Mouse (Mus musculus) kidney, adult 2 months (tissue): ENCODE data around the gene C1qtnf5. TPM values are rescaled to one million over a fixed set of nuclear protein-coding genes. Genes with fewer than 3 reads are reported as not detected.
A peak's percentile ranks its signal among the peaks of the same experiment; 100 is the strongest.
"Not testable (repeated sequence)": the region's sequence is repeated elsewhere in the genome, so short reads cannot be mapped to it uniquely, and the experiment has no call there.

Source experiments
- DNase-seq: peaks from one replicate; pipeline ENCODE4 v3.0.0; 2021
- H3K27ac ChIP-seq: fragments of 200-500 bp; 2 replicates; pipeline ENCODE4 v1.5.1; 2012; ENCODE audit warnings: low read depth, low read length, control low read depth, inconsistent platforms; ENCODE audit not compliant: insufficient read depth
- H3K27me3 ChIP-seq: fragments of 200-500 bp; replicated peaks from 2 replicates; pipeline ENCODE4 v1.6.1; 2012; ENCODE audit warnings: mild to moderate bottlenecking, moderate library complexity, low read length, inconsistent platforms; ENCODE audit not compliant: control insufficient read depth, insufficient read depth
- H3K36me3 ChIP-seq: fragments of 200-500 bp; 2 replicates; pipeline ENCODE4 v1.6.1; 2012; ENCODE audit warnings: mild to moderate bottlenecking, moderate library complexity, low read length, inconsistent platforms; ENCODE audit not compliant: control insufficient read depth, insufficient read depth
- H3K4me1 ChIP-seq: fragments of 200-500 bp; 2 replicates; pipeline ENCODE4 v1.6.1; 2011; ENCODE audit warnings: low read length; ENCODE audit not compliant: control insufficient read depth, insufficient read depth
- H3K4me3 ChIP-seq: fragments of 200-500 bp; 2 replicates; pipeline ENCODE4 v1.5.1; 2011; ENCODE audit warnings: mild to moderate bottlenecking, low read depth, low read length, control low read depth; ENCODE audit not compliant: insufficient read depth
- CTCF ChIP-seq: fragments of 200-500 bp; conservative IDR thresholded peaks from 2 replicates; pipeline ENCODE4 v1.5.1; 2011; ENCODE audit warnings: low read depth, mild to moderate bottlenecking, control low read depth, low read length, moderate library complexity, mixed read lengths; ENCODE audit not compliant: insufficient read depth, insufficient read length
- POLR2A ChIP-seq: fragments of 200-500 bp; IDR thresholded peaks from one replicate; pipeline ENCODE4 v1.6.1; 2011; ENCODE audit warnings: low read depth, low read length, control low read depth
- WGBS: fragments of 180-500 bp; shearing (Covaris S2); methylation state at CpG from one replicate; pipeline ENCODE4 v1.1.7; 2018; 5-methylcytosine and 5-hydroxymethylcytosine counted together
- polyA plus RNA-seq: library from polyadenylated mRNA; depleted of rRNA; stranded (reverse); fragments of >200 nt; gene quantifications from 2 replicates; pipeline ENCODE4 v1.2.3, GENCODE M21; 2012

Gene C1qtnf5
- polyA plus RNA-seq, 1 experiment = 16.8 TPM

- no peak overlapping the region for H3K27ac ChIP-seq
- no peak overlapping the region for H3K4me3 ChIP-seq
- no peaks in the 10 kb centered on the region for H3K27me3 ChIP-seq
- no peak for DNase-seq
- peaks cover 4% of the 10 kb centered on the region; the same call in 1 of the 2 replicates for H3K4me1 ChIP-seq
- H3K36me3 ChIP-seq = no peaks in the 10 kb centered on the region
- TF ChIP-seq POLR2A (no peak), CTCF (no peak)
- 74% methylated on average over 4 of the region's 4 CpGs for WGBS
Measured at GRCm38 (mm10) chr9:44106596-44106995, 449 bp upstream of the C1qtnf5 start.

- H3K27ac ChIP-seq = peak overlapping the region; percentile 21; the same call in 1 of the 2 replicates
- TF ChIP-seq CTCF = peak; percentile 32; the same call in 1 of the 2 replicates
- TF ChIP-seq POLR2A = no peak
- DNase-seq = no peak
- H3K4me1 ChIP-seq = peaks cover 4% of the 10 kb centered on the region; the same call in 1 of the 2 replicates
- 34% methylated on average over 25 of the region's 25 CpGs for WGBS
- H3K4me3 ChIP-seq = peak overlapping the region; percentile 9; the same call in 1 of the 2 replicates
- no peaks in the 10 kb centered on the region for H3K36me3 ChIP-seq
- no peaks in the 10 kb centered on the region for H3K27me3 ChIP-seq
Measured at GRCm38 (mm10) chr9:44107557-44108179, 623 bp downstream of the C1qtnf5 start.

DNA sequence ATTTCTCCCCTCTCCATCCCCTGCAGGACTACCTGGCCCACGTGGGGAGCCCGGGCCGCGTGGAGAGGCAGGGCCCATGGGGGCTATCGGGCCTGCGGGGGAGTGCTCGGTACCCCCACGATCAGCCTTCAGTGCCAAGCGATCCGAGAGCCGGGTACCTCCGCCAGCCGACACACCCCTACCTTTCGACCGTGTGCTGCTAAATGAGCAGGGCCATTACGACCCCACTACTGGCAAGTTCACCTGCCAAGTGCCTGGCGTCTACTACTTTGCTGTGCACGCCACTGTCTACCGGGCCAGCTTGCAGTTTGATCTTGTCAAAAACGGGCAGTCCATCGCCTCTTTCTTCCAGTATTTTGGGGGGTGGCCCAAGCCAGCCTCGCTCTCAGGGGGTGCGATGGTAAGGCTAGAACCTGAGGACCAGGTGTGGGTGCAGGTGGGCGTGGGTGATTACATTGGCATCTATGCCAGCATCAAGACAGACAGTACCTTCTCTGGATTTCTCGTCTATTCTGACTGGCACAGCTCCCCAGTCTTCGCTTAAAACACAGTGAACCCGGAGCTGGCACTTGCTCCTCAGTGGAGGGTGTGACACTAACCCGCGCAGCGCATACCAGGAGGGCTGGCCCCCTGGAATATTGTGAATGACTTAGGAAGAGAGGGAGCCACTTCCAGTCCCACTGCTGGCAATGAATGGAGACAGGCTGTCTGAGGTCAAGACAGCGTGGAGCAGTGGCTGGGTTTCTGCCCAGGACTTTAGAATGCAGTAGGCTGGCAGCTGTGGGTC is 1.4 kb downstream of the C1qtnf5 start:
- no peak overlapping the region for H3K27ac ChIP-seq
- no peak for TF ChIP-seq CTCF
- TF ChIP-seq POLR2A = no peak
- H3K4me3 ChIP-seq = no peak overlapping the region
- H3K36me3 ChIP-seq = no peaks in the 10 kb centered on the region
- H3K4me1 ChIP-seq = peaks cover 4% of the 10 kb centered on the region; the same call in 1 of the 2 replicates
- WGBS = 73% methylated on average over 31 of the region's 31 CpGs
- no peak for DNase-seq
- H3K27me3 ChIP-seq = no peaks in the 10 kb centered on the region

DNA sequence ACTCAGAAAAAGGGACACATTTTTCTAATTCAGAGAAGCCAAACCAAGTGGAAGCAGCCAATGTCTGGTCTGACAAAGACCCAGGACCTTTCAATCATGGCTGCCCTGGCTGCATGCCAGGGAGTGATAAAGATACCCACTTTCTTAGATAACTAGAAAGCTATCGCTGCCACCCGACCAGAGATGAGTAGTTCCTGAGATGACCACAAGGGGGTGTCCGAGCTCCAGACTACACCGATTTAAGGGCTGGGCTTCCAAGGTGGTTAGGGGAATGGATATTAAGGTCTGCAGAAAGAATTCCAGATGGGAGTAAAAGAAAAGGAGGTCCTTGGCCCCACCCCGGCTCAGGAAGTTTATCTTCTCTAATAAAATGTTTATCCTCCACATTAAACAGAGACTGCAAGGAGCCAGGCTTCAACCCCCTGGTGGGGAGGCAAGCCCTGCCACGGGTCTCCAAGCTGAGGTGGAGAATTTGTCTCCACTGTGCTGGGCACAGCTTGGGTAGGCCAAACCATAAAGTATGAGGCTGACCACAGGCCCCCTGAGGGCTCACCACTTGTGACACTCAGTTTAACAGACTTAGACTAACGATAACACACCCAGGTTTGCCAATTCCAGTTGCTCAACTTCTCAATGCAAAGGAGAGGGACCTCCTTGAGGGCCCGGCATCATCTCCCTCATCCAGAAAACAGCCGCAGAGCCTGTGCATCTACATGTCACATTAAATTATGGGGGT is 2.5 kb downstream of the C1qtnf5 start:
- WGBS = 24% methylated on average over 9 of the region's 9 CpGs
- Histone ChIP-seq H3K4me3 (no peak overlapping the region), H3K4me1 (peaks cover 8% of the 10 kb centered on the region; the same call in 1 of the 2 replicates), H3K27me3 (no peaks in the 10 kb centered on the region), H3K27ac (no peak overlapping the region), H3K36me3 (no peaks in the 10 kb centered on the region)
- TF ChIP-seq POLR2A (no peak), CTCF (peak; percentile 75)
- peak; percentile 76 for DNase-seq

DNA sequence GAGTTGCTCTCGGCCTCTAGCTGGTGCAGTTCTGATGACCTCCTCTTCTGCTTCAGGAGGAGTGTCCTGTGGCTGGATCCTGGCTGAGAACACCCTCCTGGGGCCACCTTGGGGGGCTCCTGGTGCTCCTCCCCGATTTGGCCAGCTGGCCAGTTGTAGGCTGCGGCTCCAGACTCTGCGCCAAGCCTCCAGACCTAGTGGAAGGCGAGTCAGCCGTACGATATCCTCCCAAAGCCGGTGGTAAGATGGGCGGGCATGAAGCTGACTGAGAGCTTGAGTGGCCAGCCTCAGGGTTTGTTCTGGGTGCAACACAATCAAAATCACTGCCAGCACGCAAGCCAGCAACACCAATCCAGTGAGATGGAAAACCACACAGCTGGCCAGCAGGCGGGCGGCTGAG is 4.9 kb downstream of the C1qtnf5 start:
- WGBS = 57% methylated on average over 10 of the region's 12 CpGs
- H3K4me3 ChIP-seq, H3K4me1 ChIP-seq, DNase-seq, H3K27me3 ChIP-seq, H3K27ac ChIP-seq, H3K36me3 ChIP-seq: not testable (repeated sequence)

GRCm38 (mm10) chr9:44113105-44113789 is 6.2 kb downstream of the C1qtnf5 start, which contains the start of the genes Gm49380 and Rnf26:
Gene Gm49380 (minus strand): TSS chr9:44113500.
Gene Rnf26 (minus strand): TSS chr9:44113517.
- H3K27ac ChIP-seq = peak within 1 kb of the TSS; percentile 20; the same call in 1 of the 2 replicates
- TF ChIP-seq CTCF (no peak), POLR2A (peak; percentile 37)
- peak; percentile 99 for DNase-seq
- no peaks in the 10 kb centered on the region for H3K27me3 ChIP-seq
- H3K4me3 ChIP-seq = peak within 1 kb of the TSS; percentile 68
- under 1% methylated on average over 50 of the region's 51 CpGs for WGBS
- H3K4me1 ChIP-seq = peaks cover 8% of the 10 kb centered on the region; the same call in 1 of the 2 replicates
- H3K36me3 ChIP-seq = no peaks in the 10 kb centered on the region
